Mouse (Mus musculus) forebrain, embryonic 14.5 days (tissue): ENCODE results near the gene Ndufa10. TPM values are rescaled to one million over a fixed set of nuclear protein-coding genes. Genes with fewer than 3 reads are reported as not detected.
A peak's percentile ranks its signal among the peaks of the same experiment; 100 is the strongest.
"Not testable (repeated sequence)": the region's sequence is repeated elsewhere in the genome, so short reads cannot be mapped to it uniquely, and the experiment has no call there.

ENCODE experiments used
- ATAC-seq: fragments of 200-750 bp; cut with Nextera tagmentation; 2 replicates; pipeline ENCODE4 v1.8.0; 2017; ENCODE audit warnings: mild to moderate bottlenecking, moderate library complexity
- DNase-seq: peaks from one replicate; pipeline ENCODE4 v3.0.0-alpha.2; 2015; ENCODE audit warnings: low spot score
- H3K27ac ChIP-seq: fragments of 300-500 bp; sonication (generic); 2 replicates; pipeline ENCODE4 v1.5.1; 2014; ENCODE audit warnings: low read depth, mild to moderate bottlenecking, control low read depth, low read length, moderate library complexity
- H3K27me3 ChIP-seq: fragments of 300-500 bp; sonication (generic); replicated peaks from 2 replicates; pipeline ENCODE4 v1.6.1; 2014; ENCODE audit warnings: low read length, control low read depth, mixed read lengths; ENCODE audit not compliant: control insufficient read depth, insufficient read depth
- H3K36me3 ChIP-seq: fragments of 300-500 bp; sonication (generic); 2 replicates; pipeline ENCODE4 v1.6.1; 2014; ENCODE audit warnings: low read length, control low read depth; ENCODE audit not compliant: control insufficient read depth, insufficient read depth
- H3K4me1 ChIP-seq: fragments of 300-500 bp; sonication (generic); 2 replicates; pipeline ENCODE4 v1.6.1; 2014; ENCODE audit warnings: antibody characterized with exemption, low read length, control low read depth; ENCODE audit not compliant: control insufficient read depth, insufficient read depth
- H3K4me2 ChIP-seq: fragments of 300-500 bp; sonication (generic); 2 replicates; pipeline ENCODE4 v1.6.1; 2014; ENCODE audit warnings: mild to moderate bottlenecking, control low read depth, low read length
- H3K4me3 ChIP-seq: fragments of 300-500 bp; sonication (generic); 2 replicates; pipeline ENCODE4 v1.5.1; 2014; ENCODE audit warnings: low read depth, low read length, control low read depth
- H3K9ac ChIP-seq: fragments of 300-500 bp; sonication (generic); 2 replicates; pipeline ENCODE4 v1.6.1; 2014; ENCODE audit warnings: mild to moderate bottlenecking, low read length, control low read depth, moderate library complexity
- H3K9me3 ChIP-seq: fragments of 300-500 bp; sonication (generic); replicated peaks from 2 replicates; pipeline ENCODE4 v1.6.1; 2016; ENCODE audit warnings: low read length, control low read depth, mixed read lengths; ENCODE audit not compliant: control insufficient read depth
- WGBS: fragments of 180-500 bp; shearing (Covaris S2); extraction: QIAGEN DNeasy Blood & Tissue Kit; methylation state at CpG from one replicate; pipeline ENCODE4 v1.1.7; 2014; 5-methylcytosine and 5-hydroxymethylcytosine counted together
- polyA plus RNA-seq: library from polyadenylated mRNA; unstranded; fragments of >200 nt; fragmentation: Nextera tagmentation; extraction: Ambion mirVana; gene quantifications from 2 replicates; pipeline ENCODE4 v1.2.1, GENCODE M21; 2014

Ndufa10 gene
- polyA plus RNA-seq, result 304 and 311 TPM in 2 replicates

DNA sequence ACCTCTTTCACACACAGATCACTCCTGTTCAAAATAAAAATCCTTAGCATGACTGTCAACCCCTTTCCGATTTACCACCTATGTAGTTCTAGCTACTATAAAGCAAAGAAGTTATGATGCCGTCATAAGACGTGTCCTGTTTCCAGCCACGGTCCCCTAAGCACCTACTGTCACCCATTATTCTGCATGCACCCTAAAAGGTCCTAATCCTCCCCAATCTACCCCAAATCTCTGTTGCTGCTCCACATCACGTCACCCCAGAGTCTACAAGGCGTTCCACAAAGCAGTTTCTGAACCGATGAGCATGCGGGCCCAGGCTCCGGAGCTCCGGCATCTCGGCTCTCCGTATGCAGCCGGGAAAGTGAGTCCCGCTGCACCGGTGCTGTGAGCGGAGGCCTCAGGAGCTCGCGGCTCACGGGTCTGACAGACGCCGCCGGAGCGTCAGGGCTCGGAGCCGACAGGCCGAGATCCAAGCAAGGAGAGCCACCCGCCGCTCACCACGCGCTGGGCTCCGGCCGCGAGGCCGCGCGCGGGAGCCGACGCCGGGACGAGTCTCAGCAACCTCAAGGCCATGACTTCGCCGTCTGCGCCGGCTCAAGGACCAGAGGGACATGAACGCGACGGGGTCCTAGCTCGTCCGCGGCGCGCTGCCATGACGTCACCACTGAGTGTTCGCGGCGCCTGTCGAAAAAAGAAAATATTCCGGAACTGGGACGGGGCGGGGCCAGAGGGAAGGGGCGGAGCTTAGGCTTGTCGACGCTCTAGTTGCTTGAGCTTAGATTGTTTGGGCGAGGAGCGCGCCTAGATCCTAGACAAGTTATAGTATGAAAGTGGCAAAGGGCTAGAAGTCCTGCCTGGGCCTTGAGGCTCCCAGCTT lies at the start of gene Ndufa10:
Gene Ndufa10, minus strand, starts transcription at position 696 of the 877 bp plus-strand sequence.
- H3K9ac ChIP-seq, result peak within 1 kb of the TSS; percentile 96
- H3K4me3 ChIP-seq, result peak within 1 kb of the TSS; percentile 97
- H3K27me3 ChIP-seq, result no peaks in the 10 kb centered on the region
- ATAC-seq (peak; percentile 94), DNase-seq (peak; percentile 92)
- WGBS, result 1% methylated on average over 67 of the region's 67 CpGs
- H3K27ac ChIP-seq, result peak within 1 kb of the TSS; percentile 63; the same call in 1 of the 2 replicates
- H3K4me1 ChIP-seq, result peaks cover 6% of the 10 kb centered on the region; the same call in 1 of the 2 replicates
- peak within 1 kb of the TSS; percentile 84 for H3K4me2 ChIP-seq
- H3K36me3 ChIP-seq, result peaks cover 25% of the 10 kb centered on the region
- H3K9me3 ChIP-seq, result no peaks in the 10 kb centered on the region

DNA sequence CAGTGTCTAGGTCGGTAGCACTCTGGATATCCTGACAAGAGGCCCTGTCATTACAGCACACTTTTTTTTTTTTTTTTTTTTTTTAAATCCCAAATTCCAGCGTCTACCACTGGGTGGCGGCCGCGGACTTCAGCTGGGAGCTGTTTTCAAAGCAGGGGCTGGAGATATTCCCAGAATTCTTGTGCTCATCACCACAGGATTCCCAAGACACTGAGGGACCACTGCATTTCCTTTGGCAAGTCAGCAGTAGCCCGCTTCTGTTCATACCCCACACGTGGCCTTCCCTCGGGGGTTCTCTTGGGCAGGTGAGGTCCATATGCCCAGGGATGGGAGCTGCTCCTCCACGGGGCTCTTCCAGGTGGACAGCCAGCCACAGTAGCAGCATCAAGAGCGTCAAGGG lies 47.7 kb upstream of the Ndufa10 start:
- H3K4me2 ChIP-seq, result no peak overlapping the region

DNA sequence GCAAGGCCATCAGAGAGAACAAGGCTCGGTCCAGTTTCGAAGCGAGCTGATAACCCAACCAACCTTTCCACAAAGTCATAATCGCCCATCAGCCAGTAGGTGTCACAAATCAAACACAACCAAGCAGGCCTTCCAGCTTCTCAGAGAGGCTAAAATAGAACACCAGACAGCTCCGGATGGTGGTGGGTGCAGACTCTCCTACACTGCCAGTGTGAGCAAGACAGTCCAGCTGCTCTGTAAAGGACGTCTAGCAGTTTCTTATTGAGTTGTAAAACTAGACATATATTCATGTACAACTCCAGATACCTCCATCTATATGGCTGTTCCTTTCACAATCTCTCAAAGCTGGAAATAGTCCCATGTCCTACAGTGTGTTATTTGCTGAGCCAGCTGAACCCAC lies 45.4 kb upstream of the Ndufa10 start:
- no peak overlapping the region for H3K9ac ChIP-seq
- no peak overlapping the region for H3K4me3 ChIP-seq
- no peaks in the 10 kb centered on the region for H3K36me3 ChIP-seq
- 83% methylated on average over 6 of the region's 6 CpGs for WGBS
- no peak overlapping the region for H3K27ac ChIP-seq
- no peak for ATAC-seq
- no peak for DNase-seq
- no peaks in the 10 kb centered on the region for H3K9me3 ChIP-seq
- no peaks in the 10 kb centered on the region for H3K27me3 ChIP-seq
- no peak overlapping the region for H3K4me2 ChIP-seq
- H3K4me1 ChIP-seq, result no peaks in the 10 kb centered on the region

More for the DNA sequence above, 47.7 kb upstream of the Ndufa10 start:
- Histone ChIP-seq H3K4me3 (no peak overlapping the region), H3K4me1 (no peaks in the 10 kb centered on the region), H3K27me3 (no peaks in the 10 kb centered on the region), H3K9ac (no peak overlapping the region), H3K36me3 (no peaks in the 10 kb centered on the region), H3K27ac (no peak overlapping the region), H3K9me3 (no peaks in the 10 kb centered on the region)
- 19% methylated on average over 10 of the region's 10 CpGs for WGBS
- DNase-seq (peak; percentile 89), ATAC-seq (peak; percentile 37; the same call in 1 of the 2 replicates)

DNA sequence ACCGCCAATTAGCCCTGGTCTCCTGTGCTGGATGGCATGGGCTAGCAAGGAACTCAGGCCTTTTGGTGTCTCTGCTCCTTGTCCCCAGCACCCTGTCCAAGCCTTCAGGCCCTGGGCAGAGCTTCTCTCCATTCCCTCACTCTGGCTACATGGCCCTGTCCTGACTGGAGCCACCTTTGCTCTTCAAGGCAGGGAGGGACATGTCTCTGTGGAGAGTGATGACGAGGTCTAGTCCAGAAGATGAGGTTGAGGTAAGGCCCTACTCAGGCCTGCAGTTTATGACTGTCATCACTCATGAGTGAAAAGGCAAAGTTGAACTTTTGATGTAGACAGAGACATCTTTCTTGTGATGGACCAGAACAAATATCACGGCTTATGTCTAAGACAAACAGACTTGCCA lies 44.9 kb upstream of the Ndufa10 start, which contains the start of gene Olfr1414:
Gene Olfr1414, minus strand, starts transcription at position 101 of the 400 bp plus-strand sequence.
- ATAC-seq, result no peak
- Histone ChIP-seq H3K4me1 (no peaks in the 10 kb centered on the region), H3K4me3 (no peak within 1 kb of the TSS), H3K27ac (no peak within 1 kb of the TSS), H3K4me2 (no peak within 1 kb of the TSS), H3K9me3 (no peaks in the 10 kb centered on the region), H3K27me3 (no peaks in the 10 kb centered on the region), H3K9ac (no peak within 1 kb of the TSS), H3K36me3 (no peaks in the 10 kb centered on the region)
- 75% methylated on average over 3 of the region's 3 CpGs for WGBS
- no peak for DNase-seq

DNA sequence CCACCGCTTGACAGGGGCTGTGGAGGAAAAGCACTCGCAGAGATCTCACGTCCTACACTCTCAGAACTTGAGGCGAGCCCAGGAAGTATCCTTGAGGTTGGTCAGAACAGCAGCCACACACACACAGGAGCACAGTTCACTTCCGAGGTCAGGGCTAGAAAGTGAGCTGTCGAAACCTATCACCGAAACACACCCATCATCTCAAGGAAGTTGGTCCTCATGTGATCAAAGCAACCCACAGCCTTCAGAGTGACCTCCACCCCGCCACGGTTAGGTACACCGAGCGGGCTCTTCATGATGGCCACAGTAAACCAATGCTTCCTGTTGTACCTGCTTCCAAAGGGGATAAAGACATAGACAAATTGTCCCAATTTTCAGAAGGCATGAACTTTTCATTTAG lies 41.7 kb upstream of the Ndufa10 start:
- no peak overlapping the region for H3K4me3 ChIP-seq
- WGBS, result 89% methylated on average over 11 of the region's 11 CpGs
- H3K9ac ChIP-seq, result no peak overlapping the region
- no peaks in the 10 kb centered on the region for H3K4me1 ChIP-seq
- ATAC-seq (no peak), DNase-seq (no peak)
- H3K4me2 ChIP-seq, result no peak overlapping the region
- no peaks in the 10 kb centered on the region for H3K27me3 ChIP-seq
- no peak overlapping the region for H3K27ac ChIP-seq
- H3K9me3 ChIP-seq, result no peaks in the 10 kb centered on the region
- H3K36me3 ChIP-seq, result no peaks in the 10 kb centered on the region

DNA sequence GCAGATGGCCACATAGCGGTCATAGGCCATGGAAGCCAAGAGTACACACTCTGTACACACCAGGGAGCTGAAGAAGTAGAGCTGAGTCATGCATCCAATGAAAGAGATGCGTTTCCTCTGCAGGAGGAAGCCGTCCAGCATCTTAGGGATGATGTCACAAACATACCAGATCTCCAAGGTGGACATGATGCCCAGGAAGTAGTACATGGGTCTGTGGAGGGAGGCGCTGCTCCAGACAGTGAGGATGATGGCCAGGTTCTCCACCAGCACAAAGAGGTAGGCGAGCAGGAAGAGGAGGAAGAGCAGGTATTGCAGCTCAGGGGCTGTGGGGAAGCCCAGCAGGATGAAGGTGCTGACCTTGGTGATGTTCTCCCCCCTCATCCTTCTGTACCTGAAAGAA lies 38.0 kb upstream of the Ndufa10 start:
- not testable (repeated sequence) for DNase-seq, ATAC-seq, H3K4me1 ChIP-seq, H3K27me3 ChIP-seq, H3K9ac ChIP-seq, H3K4me2 ChIP-seq, H3K36me3 ChIP-seq, H3K9me3 ChIP-seq, H3K4me3 ChIP-seq, H3K27ac ChIP-seq
- 80% methylated on average over 5 of the region's 5 CpGs for WGBS

DNA sequence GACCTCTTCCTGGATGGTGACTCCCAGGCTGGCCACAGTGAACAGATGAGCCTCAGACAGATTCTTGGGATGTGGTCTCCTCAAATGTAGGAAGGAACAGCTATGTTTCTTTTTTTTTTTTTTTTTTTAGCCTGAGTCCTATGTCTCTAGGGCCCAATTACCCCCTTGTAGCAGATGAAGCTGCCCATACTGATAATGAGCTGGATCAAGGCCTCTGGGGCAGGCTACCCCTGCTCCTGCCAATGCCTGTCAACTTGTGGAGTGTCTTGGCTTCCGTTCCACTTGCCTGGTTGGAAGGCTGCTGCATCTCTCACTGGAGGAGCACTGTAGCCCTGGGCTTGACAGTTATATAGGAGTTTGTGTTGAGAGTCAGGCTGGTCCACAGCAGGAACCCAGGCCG lies 22.3 kb upstream of the Ndufa10 start, which contains the start of gene Olfr1415:
Gene Olfr1415, minus strand, starts transcription at position 101 of the 400 bp plus-strand sequence.
- 80% methylated on average over 2 of the region's 2 CpGs for WGBS
- Histone ChIP-seq H3K4me1 (no peaks in the 10 kb centered on the region), H3K4me3 (no peak within 1 kb of the TSS), H3K9me3 (no peaks in the 10 kb centered on the region), H3K9ac (no peak within 1 kb of the TSS), H3K27me3 (no peaks in the 10 kb centered on the region), H3K4me2 (no peak within 1 kb of the TSS), H3K36me3 (no peaks in the 10 kb centered on the region), H3K27ac (no peak within 1 kb of the TSS)
- ATAC-seq (no peak), DNase-seq (no peak)

DNA sequence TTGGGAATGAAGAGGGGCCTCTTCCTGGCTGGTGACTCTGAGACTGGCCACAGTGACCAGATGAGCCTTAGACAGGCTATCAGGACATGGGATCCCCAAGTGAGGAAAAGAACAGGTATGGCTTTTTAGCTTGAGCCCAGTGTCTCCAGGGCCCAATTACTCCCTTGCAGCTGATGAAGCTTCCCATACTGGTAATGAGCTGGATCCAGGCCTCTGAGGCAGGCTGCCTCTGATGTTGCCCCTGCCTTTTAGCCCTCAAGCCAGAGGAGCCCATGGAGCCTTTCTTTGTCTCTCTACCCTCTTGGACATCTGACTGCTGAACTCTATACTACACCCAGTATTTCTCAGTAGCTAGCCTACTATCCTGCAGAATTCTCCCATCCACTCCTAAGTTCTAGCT lies 11.4 kb upstream of the Ndufa10 start, which contains the start of gene Olfr1416:
Gene Olfr1416, minus strand, starts transcription at position 101 of the 400 bp plus-strand sequence.
- no peak for DNase-seq
- no peak within 1 kb of the TSS for H3K9ac ChIP-seq
- no peaks in the 10 kb centered on the region; the same call in 1 of the 2 replicates for H3K9me3 ChIP-seq
- H3K27me3 ChIP-seq, result no peaks in the 10 kb centered on the region
- H3K4me2 ChIP-seq, result no peak within 1 kb of the TSS
- H3K27ac ChIP-seq, result no peak within 1 kb of the TSS
- no peaks in the 10 kb centered on the region for H3K4me1 ChIP-seq
- no peak for ATAC-seq
- no peak within 1 kb of the TSS for H3K4me3 ChIP-seq
- H3K36me3 ChIP-seq, result no peaks in the 10 kb centered on the region

DNA sequence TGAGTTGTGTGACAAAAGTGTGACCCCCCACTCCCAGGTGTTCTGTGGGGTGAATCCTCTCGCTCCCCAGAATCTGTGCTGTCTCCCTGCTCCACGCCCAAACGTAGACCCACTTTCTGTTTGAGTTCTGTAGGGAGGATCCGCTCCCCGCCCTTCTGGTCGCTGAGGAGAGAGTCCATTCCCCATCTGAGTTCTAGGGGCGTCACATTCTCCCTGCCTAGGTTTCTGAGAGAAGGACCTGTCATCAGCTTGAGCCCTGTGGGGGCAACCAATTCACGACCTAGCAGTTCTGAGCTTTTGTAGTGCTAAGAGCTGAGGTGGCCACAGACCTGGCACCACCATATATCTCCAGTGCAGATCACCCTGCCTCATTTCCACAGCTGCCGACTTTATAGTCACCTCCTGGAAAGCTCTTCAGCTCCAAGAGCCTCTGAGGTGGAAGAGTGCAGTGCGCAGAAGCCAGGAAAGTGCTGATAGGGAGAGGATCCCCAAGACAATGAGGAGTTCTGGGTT lies 462 bp upstream of the Ndufa10 start:
- peak; percentile 4 for DNase-seq
- peak overlapping the region; percentile 96 for H3K9ac ChIP-seq
- peaks cover 17% of the 10 kb centered on the region for H3K36me3 ChIP-seq
- H3K27ac ChIP-seq, result no peak overlapping the region
- no peaks in the 10 kb centered on the region for H3K27me3 ChIP-seq
- peaks cover 6% of the 10 kb centered on the region; the same call in 1 of the 2 replicates for H3K4me1 ChIP-seq
- 4% methylated on average over 10 of the region's 10 CpGs for WGBS
- ATAC-seq, result no peak
- peak overlapping the region; percentile 97 for H3K4me3 ChIP-seq
- peak overlapping the region; percentile 84 for H3K4me2 ChIP-seq
- no peaks in the 10 kb centered on the region for H3K9me3 ChIP-seq
